Comparison of ENCODE assay signal across 12 mouse cellular contexts in the genomic region with DNA sequence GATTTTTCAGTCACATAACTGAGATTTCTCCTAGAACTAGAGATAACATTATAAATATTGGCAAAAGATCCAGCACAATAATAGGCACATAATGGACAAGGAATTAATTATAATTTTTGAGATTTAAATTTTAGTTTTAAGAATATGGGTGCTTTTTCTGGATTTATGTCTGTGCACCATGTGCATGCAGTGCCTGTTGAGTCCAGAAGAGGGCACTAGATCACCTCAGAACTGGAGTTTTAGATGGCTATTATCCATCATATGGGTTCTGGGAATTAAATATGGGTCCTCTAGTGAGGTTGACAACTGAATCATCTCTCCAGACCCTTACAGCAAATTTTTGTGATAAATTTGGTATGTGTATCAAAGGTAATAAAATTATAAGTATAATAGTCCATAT. TPM values are rescaled to one million over a fixed set of nuclear protein-coding genes. Genes with fewer than 3 reads are reported as not detected.
DNase-seq lines count a peak whose midpoint lies in the region; ATAC-seq and TF ChIP-seq lines count a peak whose summit lies in the region.
"Had no signal": no experiment of that assay in that cellular context is flagged by ENCODE, and none has a peak within 500 bp of the region (broad histone marks: within the 10 kb centered on the region; RNA-seq: fewer than 3 reads in every experiment).

No protein-coding gene starts in this region.

- DNase-seq in cerebellum, postnatal 10 days, result peak; percentile 3 to 4
- peak; percentile 5 for DNase-seq in kidney, adult 9 months
- DNase-seq in kidney, adult 18-20 months, result no peak
- DNase-seq in lung, postnatal 0 days (ENCODE audit: low spot score), result no peak
- DNase-seq in lung, adult 18-20 months, result no peak
- DNase-seq in lung, postnatal 36 days, result peak; percentile 31
- no peak for DNase-seq in spleen, postnatal 10 days (ENCODE audit: low spot score in 2 of 2)
- DNase-seq: adrenal gland, adult 8-10 months; B cell, adult 2 months had no signal

- H3K4me1 ChIP-seq in lung, postnatal 0 days (ENCODE audit: insufficient read depth, low read depth, low read length), result no peaks in the 10 kb centered on the region
- H3K4me1 ChIP-seq: limb, embryonic 13.5 days had no signal

- no peaks in the 10 kb centered on the region for H3K9me3 ChIP-seq in lung, postnatal 0 days (ENCODE audit: low read length)
- H3K9me3 ChIP-seq: limb, embryonic 13.5 days had no signal

- no peak for TF ChIP-seq EP300 in lung, postnatal 0 days (IDR thresholded peaks at IDR 0.05)

- H3K9ac ChIP-seq in lung, postnatal 0 days (replicated peaks; ENCODE audit: low read depth), result no peak overlapping the region
- H3K9ac ChIP-seq: limb, embryonic 13.5 days had no signal

- TF ChIP-seq CTCF in lung, postnatal 0 days (IDR thresholded peaks at IDR 0.05), result peak; percentile 63

- ATAC-seq in cerebellum, adult (ENCODE audit: insufficient number of reproducible peaks, low FRiP score, low TSS enrichment), result no peak
- ATAC-seq in lung, postnatal 0 days, result no peak

- no peak overlapping the region for H3K27ac ChIP-seq in lung, postnatal 0 days (ENCODE audit: low read length)
- H3K27ac ChIP-seq: limb, embryonic 13.5 days had no signal

- H3K4me3 ChIP-seq in lung, postnatal 0 days (ENCODE audit: low read depth, low read length), result no peak overlapping the region
- H3K4me3 ChIP-seq: erythroblast, embryonic 14.5 days; limb, embryonic 13.5 days had no signal

- H3K36me3 ChIP-seq in lung, postnatal 0 days (ENCODE audit: insufficient read depth, low read length), result no peaks in the 10 kb centered on the region
- H3K36me3 ChIP-seq: limb, embryonic 13.5 days had no signal

- H3K27me3 ChIP-seq in lung, postnatal 0 days (replicated peaks; ENCODE audit: insufficient read depth, low read length), result no peaks in the 10 kb centered on the region
- H3K27me3 ChIP-seq: limb, embryonic 13.5 days had no signal

- no peak overlapping the region for H3K4me2 ChIP-seq in lung, postnatal 0 days (replicated peaks; ENCODE audit: low read depth, low read length)
- H3K4me2 ChIP-seq: limb, embryonic 13.5 days had no signal

RNA-seq across cellular contexts. Expression of a gene that starts 21.8 kb away (rescaled TPM):
- 78.3 and 120 TPM in 2 replicates for polyA plus RNA-seq in lung, postnatal 0 days (2015; fragmentation: Nextera tagmentation; extraction: Ambion mirVana)
- polyA plus RNA-seq: erythroblast, embryonic 14.5 days had no signal

Comparison
In these comparisons a context has a peak if more than half of its experiments do, and no peak if none do; other contexts are left out.
1. DNase-seq: peak in cerebellum, postnatal 10 days (2 of 2), kidney, adult 9 months (single experiment) and lung, postnatal 36 days (single experiment); none in kidney, adult 18-20 months (single experiment), lung, postnatal 0 days (single experiment), lung, adult 18-20 months (0 of 2) and spleen, postnatal 10 days (0 of 2).